Mouse (Mus musculus) spleen, postnatal 36 days (tissue): ENCODE results near the gene Adprh.
"Not testable (repeated sequence)": the region's sequence is repeated elsewhere in the genome, so short reads cannot be mapped to it uniquely, and the experiment has no call there.

Source experiments
- DNase-seq, 2 experiments: peaks; one replicate each; pipeline ENCODE4 v3.0.0; 2022; ENCODE audit warnings: low spot score in 2 of 2, mixed read lengths in 1 of 2

The Adprh gene

DNA sequence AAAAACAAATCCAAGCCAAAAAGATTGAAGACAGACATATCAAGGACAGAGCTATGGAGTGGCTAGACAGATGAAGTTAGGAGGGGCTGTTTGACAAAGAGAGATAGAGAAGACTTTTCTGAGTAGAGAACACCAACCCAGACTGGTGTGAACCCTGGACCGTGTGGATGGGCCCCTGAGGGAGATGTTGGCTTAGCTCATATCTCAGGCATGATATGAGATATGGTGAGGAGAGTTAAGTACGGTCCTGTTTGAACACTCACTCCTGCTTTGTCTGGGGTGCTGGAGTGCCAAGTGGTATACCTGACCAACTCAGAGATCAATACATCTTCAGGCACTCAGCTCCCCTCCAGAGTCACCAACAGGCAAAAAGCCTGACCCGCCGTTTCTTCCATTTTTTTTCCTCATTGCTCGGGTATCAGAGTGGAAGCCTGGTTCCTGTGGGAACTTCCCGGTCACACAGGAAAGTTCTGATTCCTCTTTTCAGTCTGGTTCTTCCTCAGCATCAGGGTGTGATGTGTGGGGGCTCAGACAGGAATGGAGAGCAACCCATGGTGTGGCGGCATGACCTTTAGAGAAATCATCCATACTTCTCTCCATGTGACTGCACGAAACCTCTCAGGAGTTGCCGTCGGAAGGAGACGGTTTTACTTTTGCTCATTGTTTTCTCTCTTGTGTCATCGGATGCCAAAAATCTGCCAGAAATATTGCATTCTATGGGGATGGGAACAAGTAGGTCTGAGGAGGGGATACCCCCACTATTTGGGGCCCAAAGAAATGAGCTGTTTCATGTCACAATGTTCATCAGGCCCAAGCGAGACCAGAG, 14.8 kb upstream of the Adprh start:
- DNase-seq: no peak

DNA sequence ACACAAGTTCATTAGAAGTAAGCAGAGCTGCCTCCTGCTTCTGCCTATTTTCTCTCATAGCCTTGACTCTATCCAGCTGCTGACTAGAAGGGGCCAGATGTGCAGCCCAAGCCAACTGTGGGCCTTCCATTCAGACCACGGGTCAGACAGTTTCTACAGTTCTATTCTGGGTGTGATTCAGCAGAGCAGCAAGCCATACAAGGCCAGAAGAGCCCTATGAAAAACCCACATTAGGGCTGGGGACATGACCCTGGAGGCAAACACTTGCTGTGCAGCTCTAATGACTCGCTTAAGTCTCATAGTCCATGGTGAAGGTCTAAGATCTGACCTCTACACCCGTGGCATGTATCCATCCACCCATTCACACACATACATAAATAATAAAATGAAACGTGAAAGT, 13.6 kb upstream of the Adprh start:
- DNase-seq: no peak

DNA sequence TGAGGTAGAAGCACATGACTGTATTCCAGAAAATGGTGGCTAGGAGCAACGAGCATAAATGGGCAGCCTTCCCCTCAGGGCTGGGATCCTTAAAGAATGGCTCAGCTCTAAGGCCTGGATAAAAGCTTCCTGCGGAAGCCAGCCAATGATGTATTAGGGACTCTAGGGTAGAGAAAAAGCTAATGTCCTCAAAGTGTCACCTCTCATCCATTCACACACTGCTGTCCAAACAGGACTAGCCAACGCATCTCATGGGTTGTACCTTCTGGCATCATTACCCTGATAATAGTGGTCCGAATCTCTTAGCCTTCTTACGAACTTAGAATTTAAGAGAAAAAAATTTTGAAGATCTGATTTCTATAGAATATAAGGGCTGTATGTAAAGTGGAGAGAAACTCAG, 10.8 kb upstream of the Adprh start:
- DNase-seq: no peak

DNA sequence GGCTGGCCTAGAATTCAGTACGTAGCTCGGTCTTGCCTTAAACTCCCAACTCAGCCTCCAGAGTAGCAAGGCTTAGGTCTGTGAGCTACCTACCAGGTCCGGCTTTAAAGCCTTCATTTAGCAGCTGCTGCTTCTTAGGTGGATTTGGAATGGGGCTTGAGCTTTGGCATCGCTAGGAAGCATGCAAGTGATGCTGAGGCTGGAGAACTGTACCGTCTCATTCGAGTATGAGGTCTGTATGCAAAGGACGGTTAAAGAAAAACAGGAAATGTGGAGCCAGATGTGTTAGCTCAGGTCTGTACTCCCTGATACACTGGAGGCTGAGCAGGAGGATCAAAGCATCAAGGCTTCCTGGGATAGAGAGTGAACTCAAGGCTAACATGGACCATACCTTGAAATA, 9.7 kb upstream of the Adprh start:
- DNase-seq: no peak

DNA sequence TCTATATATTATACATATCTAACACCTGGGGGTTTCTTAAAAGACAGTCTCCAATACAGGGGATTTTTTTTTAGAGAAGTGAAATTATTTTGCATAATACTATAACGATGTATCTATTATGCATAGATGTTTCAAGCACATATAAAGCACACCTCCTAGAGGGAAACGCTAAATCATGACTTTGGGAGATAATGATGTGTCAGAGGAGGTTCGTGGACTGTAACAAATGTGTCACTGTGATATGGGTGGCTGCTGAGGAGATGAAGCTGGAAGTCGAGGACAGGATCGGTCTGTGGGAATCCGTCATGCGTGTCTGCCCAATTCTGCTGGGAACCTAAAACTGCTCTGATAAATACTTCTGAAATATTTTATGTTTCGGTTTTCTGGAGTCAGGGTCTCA, 9.2 kb upstream of the Adprh start:
- no peak for DNase-seq

DNA sequence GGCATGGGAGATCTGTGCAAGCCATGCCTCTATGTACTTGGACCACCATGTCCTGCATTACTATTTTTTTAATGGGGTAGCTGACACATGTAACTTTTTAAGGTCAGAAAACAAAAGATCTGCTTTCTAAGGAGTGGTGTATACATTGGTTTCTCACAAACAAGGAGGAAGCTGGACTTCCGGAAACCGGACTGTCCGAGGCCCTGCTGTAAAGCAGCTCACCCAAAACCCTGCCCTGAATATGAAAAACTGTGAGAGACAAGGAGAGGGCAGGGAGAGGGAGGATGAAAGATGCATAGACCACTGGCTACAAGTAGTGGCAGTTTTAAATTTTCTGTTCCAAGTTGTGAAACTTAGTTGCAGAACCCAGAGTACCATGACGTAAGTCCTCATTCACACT, 7.5 kb upstream of the Adprh start:
- no peak for DNase-seq

DNA sequence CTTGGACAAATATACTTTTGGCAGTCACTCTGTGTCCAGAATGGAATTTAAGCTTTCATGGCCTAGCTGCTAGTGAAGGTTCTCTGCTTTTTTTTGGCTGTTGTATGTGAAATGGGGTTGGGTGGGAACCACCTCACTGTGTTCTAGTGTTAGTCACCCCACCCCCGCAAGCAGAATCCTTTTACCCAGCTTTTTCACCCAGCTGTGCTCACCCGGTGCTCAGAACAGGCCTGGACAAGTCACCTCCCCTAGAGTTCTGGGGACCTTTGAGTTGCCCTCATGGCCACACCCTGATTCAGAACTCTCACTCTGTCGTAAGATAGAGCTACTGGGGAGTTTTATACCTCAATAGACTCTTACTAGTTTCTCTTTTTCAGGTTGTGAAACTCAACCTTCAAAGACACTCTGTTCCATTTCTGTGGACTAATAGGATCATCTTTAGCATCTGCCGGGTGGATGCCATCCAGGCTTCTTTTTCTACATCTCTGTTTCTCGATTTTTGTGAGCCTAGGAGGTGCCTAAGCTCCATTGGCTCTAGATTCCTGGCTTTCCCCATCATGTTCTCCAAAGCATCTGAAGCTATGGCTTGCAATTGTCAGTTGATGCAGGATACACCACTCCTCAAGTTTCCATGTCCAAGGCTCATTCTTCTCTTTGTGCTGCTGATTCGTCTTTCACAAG, 6.2 kb upstream of the Adprh start:
- DNase-seq: no peak

DNA sequence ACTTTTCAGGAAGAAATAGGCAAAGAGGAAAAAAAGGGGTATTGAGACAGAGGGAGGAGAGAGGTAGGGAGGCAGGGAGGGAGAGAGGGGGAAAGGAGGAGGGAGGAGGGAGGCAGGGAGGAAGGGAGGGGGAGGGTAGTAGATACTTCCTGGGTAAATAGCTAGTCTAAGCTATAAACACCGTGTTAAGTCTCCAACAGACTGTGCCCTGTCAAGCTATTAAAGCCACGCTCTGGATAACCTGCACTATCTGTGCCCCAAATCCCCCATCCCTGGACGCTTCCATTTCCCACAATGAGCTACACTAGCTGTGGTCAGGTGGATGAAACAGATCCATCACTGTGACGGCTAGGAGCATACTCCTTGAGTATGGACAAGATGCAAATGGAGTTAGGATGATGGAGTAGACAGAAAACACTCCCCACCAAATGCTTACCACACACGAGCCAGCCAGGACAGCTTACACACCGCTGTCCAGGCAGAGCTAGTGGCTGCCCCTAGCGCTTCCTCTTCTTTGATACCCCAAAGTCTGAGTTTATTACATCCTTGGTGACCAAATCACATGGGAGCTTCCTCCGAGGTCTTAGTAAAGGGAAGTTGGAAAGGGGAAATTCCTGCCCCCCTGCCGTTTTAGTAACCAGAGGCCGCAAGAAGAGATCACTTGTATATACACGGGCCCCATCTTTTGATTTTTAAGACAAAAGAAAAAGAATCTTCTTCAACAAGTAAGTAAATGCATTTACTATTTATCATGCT, 4.5 kb upstream of the Adprh start:
- DNase-seq: peak; percentile 22 to 54

DNA sequence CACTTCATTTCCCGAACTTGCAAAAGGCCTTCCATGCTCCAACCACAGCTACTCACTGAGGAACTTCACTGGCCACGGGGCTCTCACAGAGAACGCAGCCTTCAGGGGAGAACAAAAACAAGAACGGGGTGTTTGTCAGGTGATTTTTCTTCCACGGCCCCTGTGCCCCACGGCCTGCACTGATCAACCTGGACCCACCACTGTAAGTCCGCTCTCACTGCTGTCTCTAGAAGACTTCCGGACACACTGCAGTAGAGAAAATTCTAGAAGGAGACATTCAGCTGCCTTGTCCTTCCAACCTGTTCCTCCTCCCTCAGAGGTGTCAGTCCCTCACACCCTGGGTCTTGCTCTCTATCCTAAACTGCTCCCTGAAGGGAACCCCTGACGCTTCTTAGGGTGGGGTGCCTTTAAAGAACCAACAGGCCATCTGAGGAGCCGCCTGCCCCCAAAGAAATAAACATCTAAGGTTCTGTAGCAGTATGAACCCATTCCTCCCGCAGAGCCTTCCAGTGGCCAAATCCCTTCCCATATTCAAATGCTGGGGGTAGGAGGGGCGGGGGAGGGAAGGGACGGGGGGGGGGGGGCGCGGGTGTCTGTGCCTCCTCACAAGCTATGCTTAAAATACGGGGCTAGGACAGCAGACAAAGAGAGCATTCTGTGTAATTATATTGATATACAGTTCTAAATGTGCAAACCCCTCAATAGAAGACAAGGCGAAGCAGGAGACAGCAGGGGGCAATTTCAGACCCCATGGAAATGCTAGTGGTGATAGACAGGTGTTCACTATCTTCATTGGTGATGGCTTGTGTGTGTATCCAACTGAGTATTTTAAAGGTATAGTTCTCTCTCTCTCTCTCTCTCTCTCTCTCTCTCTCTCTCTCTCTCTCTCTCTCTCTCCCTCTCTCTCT, 3.3 kb upstream of the Adprh start, which contains the start of gene Cd80:
TSS of gene Cd80 (plus strand) at position 51 of the 908 bp plus-strand sequence.
- DNase-seq: no peak

DNA sequence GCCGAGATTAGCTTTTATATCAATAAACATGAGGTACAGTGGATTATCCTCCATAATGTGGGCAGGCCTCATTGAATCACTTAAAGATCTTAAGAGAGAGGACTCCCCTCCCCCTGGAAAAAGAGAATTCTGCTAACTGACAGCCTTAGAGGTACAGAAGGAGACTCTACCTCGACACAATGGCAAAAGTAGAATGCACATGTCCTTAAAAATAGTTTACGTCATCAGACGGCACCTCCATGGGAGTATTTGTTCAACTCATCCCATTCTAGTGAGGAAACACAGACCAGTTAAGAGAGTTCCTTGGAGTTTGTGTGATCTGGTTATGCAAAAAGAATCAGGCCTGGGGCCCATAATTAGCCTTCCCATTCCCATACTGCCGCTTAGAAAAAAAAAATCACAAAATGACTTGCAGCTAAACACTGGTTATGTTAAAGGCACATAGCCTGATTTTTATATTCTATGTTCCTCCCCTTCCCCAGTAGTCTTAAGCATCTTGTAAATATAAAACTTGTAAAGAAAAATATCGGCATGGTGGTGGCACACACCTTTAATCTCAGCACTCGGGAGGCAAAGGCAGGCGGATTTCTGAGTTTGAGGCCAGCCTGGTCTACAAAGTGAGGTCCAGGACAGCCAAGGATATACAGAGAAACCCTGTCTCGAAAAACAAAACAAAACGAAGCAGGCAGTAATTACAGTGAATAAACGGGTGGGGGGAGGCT, 2.2 kb upstream of the Adprh start:
- no peak for DNase-seq

DNA sequence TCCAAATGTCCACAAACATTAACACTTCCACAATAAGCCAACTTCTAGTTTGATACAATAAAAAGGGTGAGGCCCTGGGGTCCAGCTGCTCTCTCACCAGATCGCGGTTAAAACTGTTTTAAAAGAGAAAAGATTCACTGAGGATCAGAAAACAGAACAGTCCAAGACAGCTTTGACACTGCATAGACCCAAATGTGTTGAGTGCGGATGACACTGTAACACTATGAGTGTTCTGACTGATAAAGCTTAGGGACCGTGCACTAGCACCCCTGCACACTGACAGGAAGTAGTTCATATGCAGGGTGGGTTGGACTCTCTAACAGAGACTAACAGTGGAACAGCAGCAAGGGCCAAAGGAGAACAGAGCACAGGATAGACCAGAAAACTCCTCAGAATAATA, 1.4 kb upstream of the Adprh start:
- DNase-seq: peak; percentile 36 to 39

DNA sequence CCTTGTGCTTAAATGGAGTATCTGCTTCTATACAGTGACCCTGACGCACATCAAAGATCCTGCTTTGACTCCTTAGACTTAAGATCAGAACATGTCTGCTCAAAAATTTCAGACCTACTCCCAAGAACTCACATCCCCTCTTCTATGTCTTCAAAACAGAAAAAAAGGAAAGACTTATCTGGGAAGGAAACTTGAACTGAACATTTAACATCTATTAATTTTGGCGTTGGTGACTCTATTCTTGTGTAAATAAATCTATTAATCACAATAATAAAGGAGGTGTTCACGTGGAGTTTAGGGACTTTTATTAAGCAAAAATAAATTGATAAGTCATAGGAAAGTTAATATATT, 675 bp upstream of the Adprh start:
- no peak for DNase-seq

DNA sequence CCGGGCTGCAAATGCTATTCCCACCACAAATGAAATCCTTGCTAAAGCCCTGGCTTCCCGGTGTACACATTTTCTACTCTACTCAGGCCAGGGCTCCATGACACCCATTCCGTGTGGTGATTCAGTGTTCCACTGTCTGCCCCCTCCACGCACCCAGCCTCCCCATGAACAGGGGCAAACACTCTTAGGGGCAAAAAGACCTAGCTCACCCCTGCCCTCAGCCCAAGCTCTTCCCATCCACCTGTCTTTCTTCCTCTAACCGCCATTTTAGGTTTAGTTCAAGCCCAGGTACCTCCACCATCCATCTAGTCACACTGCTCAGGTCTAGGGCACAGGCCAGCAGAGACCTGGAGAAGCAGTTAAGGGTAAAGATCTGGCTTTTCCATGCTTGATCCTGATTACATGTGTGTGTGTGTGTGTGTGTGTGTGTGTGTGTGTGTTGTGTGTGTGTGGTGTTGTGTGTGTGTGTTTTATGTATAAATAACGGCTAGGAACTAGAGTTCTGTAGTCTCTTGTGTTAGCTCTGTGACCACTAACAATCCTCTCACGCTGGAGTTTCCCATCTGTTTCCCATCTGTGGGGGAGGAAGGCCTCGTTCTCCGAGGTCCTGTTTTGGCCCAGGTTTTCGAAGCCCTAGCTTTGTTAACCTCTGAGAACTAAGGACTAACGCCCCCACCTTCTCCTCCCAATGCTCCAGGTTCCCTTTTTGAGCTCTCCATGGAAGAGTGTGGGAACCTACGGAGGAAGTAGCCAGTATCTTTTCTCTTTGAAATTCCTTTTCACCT, 890 bp downstream of the Adprh start:
- no peak for DNase-seq

DNA sequence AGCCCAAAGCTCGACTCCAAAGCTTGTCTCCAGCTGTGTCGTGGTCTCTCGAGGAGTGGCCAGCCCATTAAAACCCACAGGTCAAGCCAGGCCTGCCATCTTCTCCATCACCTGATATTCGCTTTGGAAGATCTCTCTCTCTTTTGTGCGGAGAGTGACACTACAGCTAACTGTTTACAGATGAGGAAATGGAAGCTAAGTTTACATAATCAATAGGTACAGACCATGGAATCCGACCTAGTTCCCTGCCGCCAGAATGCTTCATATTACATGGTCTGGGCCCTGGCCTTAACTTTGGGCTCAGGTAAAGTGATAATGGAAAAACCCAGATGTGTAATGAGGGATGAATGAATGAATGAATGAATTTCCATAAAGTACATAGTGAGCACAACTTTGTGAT, 1.8 kb downstream of the Adprh start:
- no peak for DNase-seq

DNA sequence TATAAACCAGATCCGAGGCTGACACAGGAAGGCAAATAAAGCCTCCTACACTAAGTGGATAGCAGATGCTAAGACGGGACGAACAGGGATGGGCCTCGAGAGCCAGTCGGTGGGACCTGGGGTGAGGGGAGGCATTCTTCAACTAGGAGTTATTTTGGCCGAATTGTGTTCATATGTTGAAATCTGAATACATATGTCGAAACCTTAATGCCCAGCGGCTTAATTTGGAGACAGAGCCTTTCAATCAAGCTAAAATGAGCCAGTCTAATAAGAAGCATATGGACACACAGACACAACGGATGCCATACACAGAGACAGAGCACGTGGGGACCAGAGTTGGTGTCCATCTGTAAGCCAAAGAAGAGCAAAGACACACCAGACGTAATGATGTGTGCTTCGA, 4.0 kb downstream of the Adprh start:
- no peak for DNase-seq

DNA sequence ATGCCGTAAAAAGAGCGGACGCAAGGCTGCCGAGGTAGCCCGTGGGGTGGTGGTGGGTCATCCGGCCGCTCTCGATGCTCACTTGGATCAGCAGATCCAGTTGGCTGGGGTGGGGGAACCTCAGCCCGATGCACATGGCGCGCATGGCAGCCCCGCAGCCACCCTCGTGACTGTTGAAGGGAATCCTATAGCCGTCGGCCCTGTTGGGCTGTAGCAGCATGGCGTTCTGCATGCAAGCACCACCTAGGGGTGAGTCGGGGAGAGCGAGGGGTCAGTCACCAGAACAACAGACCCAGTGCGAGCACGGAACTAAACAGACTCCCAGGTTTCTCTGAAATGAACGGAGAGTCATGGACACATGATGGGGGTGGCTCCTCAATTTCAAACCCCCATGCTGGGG, 5.1 kb downstream of the Adprh start:
- DNase-seq: no peak

DNA sequence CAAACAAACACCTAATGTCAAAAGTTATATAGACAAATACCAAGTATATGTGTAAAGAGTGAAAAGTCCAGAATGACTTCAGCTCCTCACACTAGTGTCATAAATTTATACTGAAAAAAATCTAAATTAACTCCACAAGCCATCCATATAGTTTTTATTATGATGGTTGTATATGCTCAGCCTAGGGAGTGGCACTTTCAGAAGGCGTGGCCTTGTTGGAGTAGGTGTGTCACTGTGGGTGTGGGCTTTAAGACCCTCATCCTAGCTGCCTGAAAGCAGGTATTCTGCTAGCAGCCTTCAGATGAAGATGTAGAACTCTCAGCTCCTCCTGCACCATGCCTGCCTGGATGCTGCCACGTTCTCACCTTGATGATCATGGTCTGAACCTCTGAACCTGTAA, 6.4 kb downstream of the Adprh start:
- not testable (repeated sequence) for DNase-seq

DNA sequence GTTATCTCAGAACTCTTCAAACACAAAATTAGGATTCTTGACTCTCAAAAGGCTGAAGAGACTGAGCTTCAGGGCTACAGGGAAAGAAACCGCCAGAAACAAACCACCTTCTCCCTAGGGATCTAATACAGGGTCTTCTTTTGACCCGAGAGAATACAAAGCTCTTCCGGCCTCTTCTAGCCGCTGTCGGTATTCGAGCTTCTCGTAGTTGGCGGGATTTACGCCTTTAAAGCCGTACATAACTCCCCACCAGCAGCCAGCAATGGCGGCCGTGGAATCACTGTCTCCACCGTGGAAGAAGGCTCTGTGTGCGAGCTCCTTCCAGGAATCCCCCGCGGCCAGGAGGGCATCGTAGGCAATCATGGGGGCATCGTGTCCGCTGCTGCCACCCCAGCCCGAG, 6.9 kb downstream of the Adprh start:
- DNase-seq: no peak

DNA sequence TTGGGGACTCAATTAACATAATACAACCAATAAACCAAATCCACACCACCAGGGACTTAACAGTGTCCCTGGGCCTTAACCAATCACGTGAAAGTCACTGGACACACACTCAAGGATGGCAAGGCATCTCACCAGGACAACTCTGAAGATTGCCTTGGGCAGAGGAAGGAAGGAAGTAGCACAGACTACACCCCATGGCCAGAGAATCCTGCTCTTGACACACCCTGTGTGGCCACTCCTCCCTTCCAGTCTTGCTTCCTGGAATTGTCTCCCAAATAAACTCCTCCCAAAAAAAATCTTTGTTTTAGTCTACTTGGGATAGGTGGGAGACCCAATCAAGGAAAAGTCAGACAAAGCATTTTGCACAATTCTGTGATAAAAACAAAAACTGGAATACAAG, 7.5 kb downstream of the Adprh start:
- DNase-seq: no peak
